Mouse (Mus musculus): ENCODE measurements around the gene Mmp11.
"Not testable (repeated sequence)": the region's sequence is repeated elsewhere in the genome, so short reads cannot be mapped to it uniquely, and the experiment has no call there.

Mmp11 gene

GRCm38 (mm10) chr10:75897373-75897772 is 38.9 kb downstream of the Mmp11 start:
- DNase-seq (ENCODE audit: low read depth, low spot score), result peak; percentile 68

GRCm38 (mm10) chr10:75896208-75896607 is 40.1 kb downstream of the Mmp11 start:
- DNase-seq (ENCODE audit: low read depth, low spot score), result no peak

GRCm38 (mm10) chr10:75895730-75896129 is 40.6 kb downstream of the Mmp11 start:
- peak; percentile 28 for DNase-seq (ENCODE audit: low read depth, low spot score)

- no peak for DNase-seq (ENCODE audit: low read depth, low spot score)
Measured at GRCm38 (mm10) chr10:75894601-75895000, 41.7 kb downstream of the Mmp11 start.

GRCm38 (mm10) chr10:75893089-75893750 is 43.1 kb downstream of the Mmp11 start, which contains the start of gene Derl3:
TSS of gene Derl3 (plus strand) at chr10:75893413.
- peak; percentile 98 for DNase-seq (ENCODE audit: low read depth, low spot score)

GRCm38 (mm10) chr10:75889406-75890153 is 46.7 kb downstream of the Mmp11 start:
- DNase-seq (ENCODE audit: low read depth, low spot score), result no peak

- not testable (repeated sequence) for DNase-seq (ENCODE audit: low read depth, low spot score)
Measured at GRCm38 (mm10) chr10:75887504-75887903, 48.8 kb downstream of the Mmp11 start.

- no peak for DNase-seq (ENCODE audit: low read depth, low spot score)
Measured at GRCm38 (mm10) chr10:75884742-75885141, 51.6 kb downstream of the Mmp11 start.

- peak; percentile 81 for DNase-seq (ENCODE audit: low read depth, low spot score)
Measured at GRCm38 (mm10) chr10:75883232-75883552, 53.1 kb downstream of the Mmp11 start.

- DNase-seq (ENCODE audit: low read depth, low spot score), result no peak
Measured at GRCm38 (mm10) chr10:75882433-75883231, 53.7 kb downstream of the Mmp11 start.

GRCm38 (mm10) chr10:75881578-75882432 is 54.5 kb downstream of the Mmp11 start:
- DNase-seq (ENCODE audit: low read depth, low spot score), result no peak

- DNase-seq (ENCODE audit: low read depth, low spot score), result no peak
Measured at GRCm38 (mm10) chr10:75880771-75881577, 55.3 kb downstream of the Mmp11 start.

- DNase-seq (ENCODE audit: low read depth, low spot score), result no peak
Measured at GRCm38 (mm10) chr10:75880351-75880750, 55.9 kb downstream of the Mmp11 start.

GRCm38 (mm10) chr10:75878836-75879235 is 57.5 kb downstream of the Mmp11 start:
- DNase-seq (ENCODE audit: low read depth, low spot score), result no peak

- DNase-seq (ENCODE audit: low read depth, low spot score), result no peak
Measured at GRCm38 (mm10) chr10:75873543-75874170, 62.6 kb downstream of the Mmp11 start.

Measured in CD4-positive, CD25-positive, alpha-beta regulatory T cell, adult 2 months (primary cell).